Mouse (Mus musculus) liver, adult 2 months (tissue): Measurements from ENCODE around the gene Zfp777.

Experiments used
- CTCF ChIP-seq: fragments of 200-500 bp; IDR thresholded peaks from 2 replicates; pipeline ENCODE4 v1.5.1; 2011; ENCODE audit warnings: low read depth, low read length, control low read depth
- POLR2A ChIP-seq: fragments of 200-500 bp; IDR thresholded peaks from 2 replicates; pipeline ENCODE4 v1.6.1; 2011; ENCODE audit warnings: low read length, control low read depth; ENCODE audit not compliant: insufficient read depth; ENCODE audit errors: extremely low read depth

GRCm38 (mm10) chr6:48051666-48052065 is 3.0 kb upstream of the Zfp777 start:
- TF ChIP-seq POLR2A, result no peak
- no peak for TF ChIP-seq CTCF
